Mouse (Mus musculus): ENCODE results near the gene Fads6.

- TF ChIP-seq GATA1 (IDR thresholded peaks at IDR 0.05; ENCODE audit: low read depth, low read length) (no peak), EP300 (IDR thresholded peaks at IDR 0.05; ENCODE audit: low read depth in 1 of 2, low read length in 2 of 2) (no peak), BHLHE40 (IDR thresholded peaks at IDR 0.05; ENCODE audit: borderline replicate concordance, low read depth, low read length) (no peak), USF1 (IDR thresholded peaks at IDR 0.05; ENCODE audit: low read depth, low read length) (no peak), CHD1 (IDR thresholded peaks at IDR 0.05; ENCODE audit: low read depth, low read length) (no peak), POLR2A (IDR thresholded peaks at IDR 0.05; ENCODE audit: control insufficient read depth in 1 of 2, insufficient read depth in 1 of 2, low read depth in 1 of 2, low read length in 2 of 2, poor library complexity in 1 of 2) (no peak), TBP (IDR thresholded peaks at IDR 0.05; ENCODE audit: low read depth, low read length) (no peak), ZC3H11A (IDR thresholded peaks at IDR 0.05; ENCODE audit: low read depth, low read length) (no peak)
Observed at GRCm38 (mm10) chr11:115337350-115337749, 39.9 kb upstream of the Fads6 start.
